Mouse (Mus musculus) 3T3-L1 (cell line): Measurements from ENCODE around the gene Nmt1.

ENCODE experiments used
- DNase-seq: peaks from one replicate; pipeline ENCODE4 v3.0.0-alpha.2; 2015; ENCODE audit warnings: low read depth, low spot score

Nmt1 gene

GRCm38 (mm10) chr11:103076581-103076980 lies 48.6 kb downstream of the Nmt1 start:
- no peak for DNase-seq

- no peak for DNase-seq
Measured at GRCm38 (mm10) chr11:103078131-103078530, 50.1 kb downstream of the Nmt1 start.

- DNase-seq: no peak
Measured at GRCm38 (mm10) chr11:103080323-103081091, 52.5 kb downstream of the Nmt1 start.

GRCm38 (mm10) chr11:103081631-103082030 lies 53.6 kb downstream of the Nmt1 start:
- DNase-seq: peak; percentile 25

- no peak for DNase-seq
Measured at GRCm38 (mm10) chr11:103093306-103093705, 65.3 kb downstream of the Nmt1 start.

- peak; percentile 82 for DNase-seq
Measured at GRCm38 (mm10) chr11:103093862-103094833, 66.2 kb downstream of the Nmt1 start.

GRCm38 (mm10) chr11:103095107-103095670 lies 67.2 kb downstream of the Nmt1 start:
- no peak for DNase-seq

GRCm38 (mm10) chr11:103095801-103096200 lies 67.8 kb downstream of the Nmt1 start:
- DNase-seq: no peak

- peak; percentile 70 for DNase-seq
Measured at GRCm38 (mm10) chr11:103096979-103097894, 69.2 kb downstream of the Nmt1 start.

GRCm38 (mm10) chr11:103098531-103099190 lies 70.7 kb downstream of the Nmt1 start:
- no peak for DNase-seq

- DNase-seq: no peak
Measured at GRCm38 (mm10) chr11:103099352-103099940, 71.5 kb downstream of the Nmt1 start.

- DNase-seq: no peak
Measured at GRCm38 (mm10) chr11:103100361-103100760, 72.4 kb downstream of the Nmt1 start.

- DNase-seq: peak; percentile 85
Measured at GRCm38 (mm10) chr11:103101481-103101865, 73.5 kb downstream of the Nmt1 start, which contains the start of the genes Plcd3 and Acbd4. TSS of gene Plcd3 (minus strand) at chr11:103101658. TSS of gene Acbd4 (plus strand) at chr11:103101682.

- DNase-seq: peak; percentile 84
Measured at GRCm38 (mm10) chr11:103101866-103102501, 74.0 kb downstream of the Nmt1 start.

- DNase-seq: peak; percentile 97
Measured at GRCm38 (mm10) chr11:103102725-103103349, 74.8 kb downstream of the Nmt1 start.

- no peak for DNase-seq
Measured at GRCm38 (mm10) chr11:103103621-103104020, 75.6 kb downstream of the Nmt1 start.

- no peak for DNase-seq
Measured at GRCm38 (mm10) chr11:103104469-103104868, 76.5 kb downstream of the Nmt1 start.

GRCm38 (mm10) chr11:103105180-103105725 lies 77.3 kb downstream of the Nmt1 start:
- no peak for DNase-seq

GRCm38 (mm10) chr11:103105810-103106209 lies 77.8 kb downstream of the Nmt1 start:
- DNase-seq: no peak
